Mouse (Mus musculus): ENCODE measurements at regions not wholly inside any gene's neighbourhood (a gene's known extent, or its start where the extent isn't known, plus 50 kb on each side); places are given as distances from the start of the nearest gene placed in this dataset.

DNA sequence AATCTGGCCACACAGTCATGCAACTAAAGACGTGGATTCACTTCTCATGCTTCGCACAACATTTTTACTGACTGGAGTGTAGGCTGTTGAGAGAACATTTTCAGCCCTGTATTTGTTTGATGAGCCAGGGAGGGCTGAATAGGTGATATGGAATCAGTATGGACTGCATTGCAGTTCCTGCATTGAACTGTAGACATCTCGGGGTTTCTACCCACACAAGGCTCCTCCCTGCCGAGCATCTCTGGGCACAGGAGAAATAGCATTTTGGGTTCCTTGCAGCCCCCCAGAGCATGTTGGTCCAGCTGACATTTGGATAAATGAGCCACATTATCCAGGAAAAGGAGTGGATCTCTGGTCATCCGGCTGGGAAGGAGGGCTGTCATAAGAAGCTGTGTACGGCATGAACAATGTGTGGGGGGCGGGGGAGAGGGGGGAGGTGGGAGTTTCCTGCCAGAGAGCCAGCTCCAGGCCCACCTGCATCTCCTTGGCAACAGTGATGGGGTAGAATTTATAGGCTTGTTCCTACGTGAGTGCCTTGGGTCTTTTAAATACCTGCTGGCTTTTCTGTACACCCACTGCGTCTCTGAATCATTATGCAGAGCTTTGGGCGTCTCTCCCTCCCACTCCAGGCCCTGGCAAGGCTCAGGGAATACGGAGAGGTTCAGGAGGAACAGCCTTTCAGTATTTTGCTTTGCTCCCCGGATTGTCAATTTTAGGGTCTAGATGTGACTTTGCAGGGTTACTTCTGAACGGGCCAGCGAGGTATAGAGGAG is 280.9 kb upstream of the Gm10131 start:
- TF ChIP-seq POLR2A (IDR thresholded peaks at IDR 0.05; ENCODE audit: low read depth, low read length) = no peak
- TF ChIP-seq CTCF (conservative IDR thresholded peaks at IDR 0.05; ENCODE audit: insufficient read depth, insufficient read length, low read depth, low read length) = no peak
